Mouse (Mus musculus) spleen, adult 12 weeks (tissue): ENCODE measurements around the gene Pgls.
A peak's percentile ranks its signal among the peaks of the same experiment; 100 is the strongest.

Experiments
- DNase-seq: peaks from one replicate; pipeline ENCODE4 v3.0.0; 2022; ENCODE audit warnings: low spot score

Pgls gene

DNA sequence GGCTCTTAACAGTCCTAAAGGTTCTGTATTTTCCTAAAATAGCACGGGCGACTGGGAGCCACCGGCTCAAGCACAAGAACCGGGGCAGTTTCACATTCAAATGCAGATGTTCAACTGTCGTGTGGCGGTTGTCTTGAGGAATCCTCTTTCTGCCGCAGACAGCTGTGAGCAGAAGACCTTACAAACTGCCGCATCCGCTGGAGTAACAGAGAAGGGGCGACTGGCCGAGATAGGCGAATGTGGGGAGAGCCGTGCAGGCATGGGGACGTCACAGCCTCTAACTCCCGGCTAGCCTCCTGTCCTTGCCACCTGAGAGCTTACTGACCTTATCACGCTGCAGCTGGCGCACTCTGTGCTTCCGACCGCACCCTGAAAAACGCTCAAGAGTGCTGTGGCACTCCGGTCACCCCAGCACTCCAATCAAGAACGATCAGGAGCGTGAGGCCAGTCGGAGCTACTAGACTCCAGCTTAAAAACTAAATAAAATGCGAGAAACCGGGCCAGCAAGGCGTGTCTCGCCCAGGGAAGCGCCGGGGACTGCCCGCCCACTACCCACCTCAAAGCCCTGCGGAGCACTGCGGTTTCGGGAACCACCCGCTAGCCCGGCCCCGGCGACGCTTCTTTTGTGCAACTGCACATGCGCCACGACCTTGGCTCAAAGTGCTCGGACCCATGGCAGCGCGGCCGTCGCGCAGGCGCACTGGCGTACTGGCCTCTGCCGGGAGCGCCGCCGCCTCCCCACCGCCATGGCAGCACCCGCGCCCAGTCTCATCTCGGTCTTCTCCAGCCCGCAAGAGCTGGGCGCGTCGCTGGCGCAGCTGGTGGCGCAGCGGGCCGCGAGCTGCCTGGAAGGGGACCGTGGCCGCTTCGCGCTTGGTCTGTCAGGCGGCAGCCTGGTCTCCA lies at the start of gene Pgls:
Gene Pgls, plus strand, starts transcription at position 706 of the 903 bp plus-strand sequence.
- peak; percentile 82 for DNase-seq

- peak; percentile 86 for DNase-seq
These were observed 49.2 kb upstream of the Pgls start, which contains the start of gene Mvb12a for GRCm38 (mm10) chr8:71542632-71543343. Mvb12a (plus strand) TSS chr8:71542922.

DNA sequence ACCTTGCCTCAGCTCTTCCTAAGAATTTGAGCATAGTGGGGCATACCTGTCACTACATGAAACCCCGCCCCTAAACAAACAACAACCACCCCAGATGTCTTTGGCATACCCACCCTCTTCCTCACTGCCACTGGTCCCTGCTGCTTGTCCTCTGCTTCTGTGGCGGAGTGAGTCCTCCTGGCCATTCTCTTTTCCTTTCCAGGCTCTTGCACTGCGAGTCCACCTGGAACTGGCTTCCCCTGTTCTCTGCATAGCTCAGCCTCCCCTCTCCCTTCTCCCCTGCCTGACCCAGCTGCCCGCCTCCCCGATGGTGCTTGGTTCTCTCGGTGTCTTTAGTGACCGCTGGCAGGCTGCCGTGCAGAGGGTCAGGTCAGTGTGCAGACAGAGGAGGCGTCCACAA lies 48.2 kb upstream of the Pgls start:
- DNase-seq = no peak

GRCm38 (mm10) chr8:71545053-71545452 lies 46.9 kb upstream of the Pgls start:
- no peak for DNase-seq

- DNase-seq = no peak
These were observed 44.4 kb upstream of the Pgls start for GRCm38 (mm10) chr8:71547590-71547989.

- DNase-seq = no peak
These were observed 41.2 kb upstream of the Pgls start for GRCm38 (mm10) chr8:71550754-71551153.

DNA sequence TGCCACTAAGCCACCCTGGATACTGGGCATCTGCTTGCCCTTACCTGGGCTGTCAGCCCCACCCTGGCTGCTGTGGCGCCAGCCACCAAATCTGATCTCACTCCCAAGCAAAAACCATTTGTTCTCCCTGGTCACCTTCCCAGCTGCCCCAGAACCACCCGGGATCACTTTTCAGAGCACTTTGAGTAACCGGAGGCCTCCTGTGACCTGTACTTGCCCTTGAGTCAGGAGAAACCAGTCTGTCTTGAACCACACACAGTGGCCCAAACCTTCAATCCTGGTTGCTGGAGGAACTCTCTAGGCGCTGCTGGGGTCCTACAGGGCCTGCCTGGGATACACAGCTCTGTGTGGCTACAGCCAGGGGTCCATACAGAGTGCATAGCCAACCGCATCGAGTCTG lies 39.2 kb upstream of the Pgls start:
- no peak for DNase-seq

DNA sequence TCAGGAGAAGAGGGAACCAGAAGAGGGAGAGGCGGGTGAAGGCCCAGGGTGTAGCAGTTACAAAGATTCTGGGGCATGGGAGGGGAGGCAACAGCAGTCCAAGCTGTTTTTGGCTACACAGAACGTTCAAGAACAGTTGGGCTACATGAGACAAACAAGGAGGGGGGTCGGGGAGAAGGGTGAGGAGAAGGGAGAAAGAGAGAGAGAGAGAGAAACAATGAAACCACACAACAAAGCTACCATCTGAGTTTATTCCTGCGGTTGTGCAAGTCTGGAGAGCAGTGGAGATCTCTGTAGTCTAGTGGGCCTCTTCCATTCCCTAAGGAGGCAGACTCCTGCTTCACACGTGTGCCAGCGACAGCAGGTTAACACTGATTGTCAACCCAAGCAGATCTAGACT lies 38.0 kb upstream of the Pgls start:
- DNase-seq = no peak

- DNase-seq = no peak
These were observed 37.3 kb upstream of the Pgls start for GRCm38 (mm10) chr8:71554644-71555043.

- no peak for DNase-seq
These were observed 33.7 kb upstream of the Pgls start, which contains the start of gene Tmem221 for GRCm38 (mm10) chr8:71558071-71558957. Tmem221 (minus strand) TSS chr8:71558871.

GRCm38 (mm10) chr8:71558958-71559690 lies 32.9 kb upstream of the Pgls start:
- peak; percentile 40 for DNase-seq

- DNase-seq = no peak
These were observed 31.9 kb upstream of the Pgls start for GRCm38 (mm10) chr8:71560071-71560470.

DNA sequence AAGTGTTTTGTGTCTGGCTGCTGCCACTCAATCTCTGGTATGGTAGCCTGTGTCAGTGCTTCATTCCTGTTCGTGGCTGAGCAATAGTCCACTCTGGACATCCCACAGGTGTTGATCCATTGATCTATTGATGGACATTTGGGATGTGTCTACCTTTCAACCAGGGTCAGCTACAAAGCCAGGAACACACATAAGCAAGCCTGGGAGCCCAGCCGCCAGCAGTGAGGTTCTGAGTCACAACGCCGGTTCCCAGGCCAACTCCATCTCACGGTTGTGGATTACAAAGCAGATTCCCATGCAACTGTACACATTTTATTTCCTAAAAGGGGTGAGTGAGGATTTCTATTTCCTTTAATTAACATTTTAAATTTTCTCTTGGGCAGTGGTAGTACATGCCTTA lies 31.2 kb upstream of the Pgls start:
- no peak for DNase-seq

- no peak for DNase-seq
These were observed 30.6 kb upstream of the Pgls start for GRCm38 (mm10) chr8:71561401-71561800.

DNA sequence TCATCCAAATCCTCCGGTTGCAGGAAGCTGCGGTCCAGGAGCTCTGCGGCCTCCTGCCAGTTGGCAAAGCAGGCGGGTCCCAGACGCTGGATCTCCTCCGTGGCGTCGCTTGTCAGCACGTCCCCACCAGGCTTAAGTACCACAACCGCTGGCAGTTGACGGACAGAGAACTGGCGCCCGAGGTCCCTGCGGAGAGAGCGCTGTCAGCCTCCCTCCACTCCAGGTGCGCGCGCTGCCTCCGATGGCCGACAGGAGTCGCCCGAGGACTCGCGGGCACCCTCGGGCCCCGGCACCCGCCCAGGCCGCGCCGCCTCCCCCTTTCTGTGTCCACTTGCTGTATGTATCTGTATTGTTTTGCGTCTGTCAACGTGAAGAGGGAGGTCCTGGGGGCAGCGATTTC lies 29.2 kb upstream of the Pgls start:
- peak; percentile 64 for DNase-seq

DNA sequence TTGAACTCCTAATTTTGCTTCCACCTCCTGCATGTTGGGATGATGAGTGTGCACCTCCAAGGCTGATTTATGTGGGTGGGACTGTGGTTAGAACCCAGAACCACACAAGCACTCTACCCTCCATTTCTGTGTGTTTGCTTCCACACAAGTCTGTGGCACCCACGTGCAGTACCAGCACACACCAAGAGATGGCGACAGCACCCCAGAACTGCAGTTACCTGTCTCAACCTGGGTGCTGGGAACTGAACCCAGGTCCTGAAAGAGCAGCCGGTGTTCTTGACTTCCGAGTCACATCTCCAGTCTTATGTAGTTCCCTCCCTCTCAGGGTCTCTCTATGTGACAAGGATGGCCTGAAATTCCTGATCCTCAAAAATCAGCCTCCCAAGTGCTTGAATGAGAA lies 28.0 kb upstream of the Pgls start:
- DNase-seq = no peak

- no peak for DNase-seq
These were observed 25.5 kb upstream of the Pgls start, which contains the start of gene Nxnl1 for GRCm38 (mm10) chr8:71566501-71566900. Nxnl1 (minus strand) TSS chr8:71566601.

DNA sequence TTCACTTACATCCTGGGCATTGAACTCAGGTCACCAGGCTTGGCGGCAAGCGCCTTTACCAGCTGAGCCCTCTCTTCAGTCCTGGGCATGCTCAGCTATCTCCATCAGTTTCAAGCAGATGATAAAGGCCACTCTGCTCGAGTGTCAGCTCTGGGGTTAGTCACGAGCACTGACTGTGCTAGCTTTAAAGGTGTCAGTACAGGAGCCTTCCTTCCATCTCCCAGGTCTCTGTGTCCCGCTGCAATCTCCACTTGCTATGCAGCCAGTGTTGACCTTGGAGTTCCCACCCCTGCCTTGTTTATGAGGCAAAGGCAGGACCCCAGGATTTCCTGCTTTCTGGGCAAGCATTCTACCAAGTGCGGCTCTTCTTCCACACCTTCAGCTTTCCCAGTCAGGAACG lies 24.4 kb upstream of the Pgls start:
- DNase-seq = no peak

GRCm38 (mm10) chr8:71568387-71568937 lies 23.5 kb upstream of the Pgls start, which contains the start of gene Slc27a1:
Slc27a1 (plus strand) TSS chr8:71568882.
- DNase-seq = no peak

DNA sequence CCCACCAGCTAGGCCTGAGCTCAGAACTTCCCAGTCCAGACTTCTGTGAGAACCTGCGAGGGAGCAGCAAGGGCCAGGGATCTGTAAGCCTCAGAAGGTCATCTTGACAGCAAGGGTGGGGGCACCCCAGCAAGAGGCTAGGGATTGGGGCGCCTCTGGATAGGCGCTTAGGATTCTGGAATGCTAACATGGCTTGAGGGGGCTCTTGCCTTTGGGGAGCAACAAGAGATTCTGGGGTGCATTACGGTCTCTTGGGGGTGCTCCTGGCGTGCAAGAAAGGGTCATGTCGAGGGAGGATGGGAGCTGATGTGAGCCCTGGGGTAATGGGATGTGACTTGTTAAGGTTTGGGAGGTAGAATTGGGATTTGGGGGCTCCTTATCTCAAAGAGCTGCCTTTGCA lies 23.0 kb upstream of the Pgls start:
- DNase-seq = no peak
